10 mouse cellular contexts compared by ENCODE assay signal in the genomic region with DNA sequence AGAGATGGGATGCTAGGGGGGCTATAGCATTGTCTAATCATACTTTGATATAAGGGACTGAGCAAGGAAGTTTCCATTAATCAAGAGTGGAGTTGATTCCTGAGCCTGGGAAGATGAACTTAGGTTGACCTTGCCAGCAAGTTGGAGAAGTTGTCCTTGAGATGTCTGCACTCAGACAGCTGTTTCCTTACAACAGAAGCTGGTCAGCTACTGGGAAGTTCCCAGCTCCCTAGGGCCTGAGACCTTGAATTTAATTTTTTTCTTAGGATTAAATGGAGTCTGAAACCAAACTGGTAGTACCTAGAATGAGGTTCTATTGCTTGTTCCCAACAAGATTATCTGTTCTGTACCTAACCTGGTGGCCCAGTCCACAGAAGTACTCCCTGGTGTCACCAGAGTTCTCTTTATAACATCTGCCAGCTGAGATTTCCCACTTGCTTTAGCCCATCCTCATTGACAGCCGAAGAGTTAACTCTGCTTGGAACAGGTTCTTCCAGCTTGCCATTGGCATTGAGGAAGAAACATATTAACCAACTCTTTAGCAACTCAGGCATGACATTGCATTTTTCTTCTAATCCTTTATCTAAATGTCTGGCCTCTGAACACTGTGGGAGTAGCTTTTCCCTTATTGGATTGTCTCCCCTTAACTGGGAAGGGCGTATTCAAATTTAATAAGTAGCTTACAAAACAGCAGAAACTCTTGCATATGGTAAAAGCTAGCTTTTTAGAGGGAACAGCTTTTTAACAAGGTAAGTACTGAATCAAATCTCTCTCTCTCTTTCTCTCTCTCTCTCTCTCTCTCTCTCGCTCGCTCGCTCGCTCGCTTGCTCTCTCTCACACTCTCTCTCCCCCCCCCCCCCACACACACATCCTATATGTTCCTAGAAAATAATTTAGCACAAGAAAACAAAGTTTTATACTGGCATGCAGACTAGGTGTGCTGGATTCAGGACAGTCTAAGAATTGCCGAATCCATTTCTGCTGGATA. TPM values are rescaled to one million over a fixed set of nuclear protein-coding genes. Genes with fewer than 3 reads are reported as not detected.
DNase-seq lines count a peak whose midpoint lies in the region; ATAC-seq and TF ChIP-seq lines count a peak whose summit lies in the region.
"Had no signal": no experiment of that assay in that cellular context is flagged by ENCODE, and none has a peak within 500 bp of the region (broad histone marks: within the 10 kb centered on the region; RNA-seq: fewer than 3 reads in every experiment).

TSS of gene Gsta3 (plus strand) at position 679 of the 988 bp plus-strand sequence.

- H3K9ac ChIP-seq in ES-E14 (ENCODE audit: insufficient read depth, low read depth, low read length, poor library complexity, severe bottlenecking), result no peak within 1 kb of the TSS
- H3K9ac ChIP-seq in liver, embryonic 15.5 days, result no peak within 1 kb of the TSS; the same call in 1 of the 2 replicates

- TF ChIP-seq CTCF in layer of hippocampus, adult 2 months (conservative IDR thresholded peaks at IDR 0.05), result no peak

- H3K4me1 ChIP-seq in ES-E14 (ENCODE audit: control insufficient read depth in 2 of 2, insufficient read depth in 2 of 2, low read length in 2 of 2, poor library complexity in 1 of 2), result no peaks in the 10 kb centered on the region; a peak in 1 of 4 replicates
- H3K4me1 ChIP-seq in liver, embryonic 15.5 days (replicated peaks), result peaks cover 8% of the 10 kb centered on the region

- 72% methylated on average over 8 of the region's 8 CpGs for WGBS in liver, embryonic 15.5 days (ENCODE audit: insufficient replicate concordance)

- H3K27me3 ChIP-seq in liver, embryonic 15.5 days, result no peaks in the 10 kb centered on the region

- peak; percentile 86 for ATAC-seq in granulocyte monocyte progenitor cell, adult 5-6 weeks (replicated peaks; ENCODE audit: poor library complexity, severe bottlenecking)
- peak; percentile 61; the same call in 1 of the 2 replicates for ATAC-seq in liver, embryonic 15.5 days (ENCODE audit: insufficient read depth)
- ATAC-seq: forebrain, embryonic 16.5 days had no signal

- peak within 1 kb of the TSS; percentile 35 for H3K4me2 ChIP-seq in liver, embryonic 15.5 days

- no peaks in the 10 kb centered on the region for H3K36me3 ChIP-seq in ES-E14 (ENCODE audit: control insufficient read depth, insufficient read depth, low read length, poor library complexity, severe bottlenecking)
- H3K36me3 ChIP-seq in liver, embryonic 15.5 days (replicated peaks), result no peaks in the 10 kb centered on the region

- in situ Hi-C loops in ES-E14 (cut with MboI; ENCODE audit: low sequenced_read_pairs in 2 of 2, unreplicated experiment in 2 of 2), result no loop called here

- H3K27ac ChIP-seq in ES-E14 (ENCODE audit: insufficient read depth, low read depth, low read length, poor library complexity, severe bottlenecking), result no peak within 1 kb of the TSS
- H3K27ac ChIP-seq in liver, embryonic 15.5 days (replicated peaks), result peak within 1 kb of the TSS; percentile 24; the same call in 1 of the 2 replicates
- no peak within 1 kb of the TSS for H3K27ac ChIP-seq in layer of hippocampus, adult 2 months

- DNase-seq in 416B (ENCODE audit: low read depth) (peak; percentile 46), ES-E14 (ENCODE audit: low read depth, low spot score) (no peak)
- DNase-seq in layer of hippocampus, adult 2 months (ENCODE audit: low spot score in 2 of 2), result no peak
- no peak for DNase-seq in layer of hippocampus, adult 18-20 months (ENCODE audit: low spot score in 2 of 2)
- no peak for DNase-seq in spleen, postnatal 10 days (ENCODE audit: low spot score in 2 of 2)
- no peak for DNase-seq in right cerebral cortex, adult 18-20 months
- DNase-seq: cerebellum, adult 9-10 months had no signal

- H3K9me3 ChIP-seq in ES-E14 (ENCODE audit: control insufficient read depth, insufficient read depth, low read depth, low read length), result no peaks in the 10 kb centered on the region
- H3K9me3 ChIP-seq in liver, embryonic 15.5 days (replicated peaks), result no peaks in the 10 kb centered on the region

- no peak within 1 kb of the TSS for H3K4me3 ChIP-seq in ES-E14 (ENCODE audit: insufficient read depth in 1 of 2, low read depth in 1 of 2, low read length in 2 of 2, poor library complexity in 1 of 2, severe bottlenecking in 1 of 2)
- peak within 1 kb of the TSS; percentile 32 for H3K4me3 ChIP-seq in liver, embryonic 15.5 days (replicated peaks)
- no peak within 1 kb of the TSS for H3K4me3 ChIP-seq in layer of hippocampus, adult 2 months

TF ChIP-seq in ES-E14, 5 proteins besides CTCF, POLR2A, EP300 and RAD21:
- no peak for TF ChIP-seq MAFK (IDR thresholded peaks at IDR 0.05; ENCODE audit: insufficient read depth, low read depth, low read length)
- no peak for TF ChIP-seq ZC3H11A (IDR thresholded peaks at IDR 0.05; ENCODE audit: borderline replicate concordance, low read depth, low read length)
- TF ChIP-seq ZNF384 (IDR thresholded peaks at IDR 0.05; ENCODE audit: low read depth, low read length), result no peak
- no peak for TF ChIP-seq HCFC1 (IDR thresholded peaks at IDR 0.05; ENCODE audit: borderline replicate concordance, insufficient read depth, low read length)
- no peak for TF ChIP-seq CHD2 (IDR thresholded peaks at IDR 0.05; ENCODE audit: low read depth, low read length)

RNA-seq across cellular contexts. Expression of gene Gsta3, which starts in this region (rescaled TPM):
- total RNA-seq in ES-E14 (2012; rRNA removed), result 4.5 and 11.7 TPM in 2 replicates
- total RNA-seq in granulocyte monocyte progenitor cell, adult 5-6 weeks (2014; fragmentation: Nextera tagmentation), result 0.90 TPM in 1 of 2 replicates, not detected in the other
- total RNA-seq in granulocyte monocyte progenitor cell, adult 5-6 weeks (2017), result 0.52 TPM in 1 of 2 replicates, not detected in the other
- 102 and 115 TPM in 2 replicates for polyA plus RNA-seq in liver, embryonic 15.5 days (2015; fragmentation: Nextera tagmentation; extraction: Ambion mirVana)
- total RNA-seq in layer of hippocampus, adult 2 months (2021), result 1 to 10 TPM; 1.1 to 1.4 TPM
- total RNA-seq in layer of hippocampus, adult 18-20 months (2021), result 1 to 10 TPM; 1.1 to 1.7 TPM

Comparison
In these comparisons a context has a peak if more than half of its experiments do, and no peak if none do; other contexts are left out.
1. Peak in ATAC-seq in granulocyte monocyte progenitor cell, adult 5-6 weeks; RNA of the gene not detected or under 1 TPM.